Mouse (Mus musculus) liver, embryonic 16.5 days (tissue): ENCODE data around the gene Mpg. TPM values are rescaled to one million over a fixed set of nuclear protein-coding genes. Genes with fewer than 3 reads are reported as not detected.

Source experiments
- polyA plus RNA-seq: library from polyadenylated mRNA; unstranded; fragments of >200 nt; fragmentation: Nextera tagmentation; extraction: Ambion mirVana; gene quantifications from 2 replicates; pipeline ENCODE4 v1.2.1, GENCODE M21; 2015

The Mpg gene
- polyA plus RNA-seq, 1 experiment from 2014 or later = 19.6 TPM

Other genes with a start within 250 kb of the Mpg start
- gene Nsg2, start 226.0 kb upstream of the Mpg start, polyA plus RNA-seq = 0.19 TPM in 1 of 2 replicates, not detected in the other
- gene Il9r, start 26.2 kb upstream of the Mpg start, polyA plus RNA-seq = not detected in 2 replicates
- 58.1 and 63.4 TPM in 2 replicates for gene Snrnp25, start 21.1 kb upstream of the Mpg start, polyA plus RNA-seq
- gene Rhbdf1, start 4.2 kb upstream of the Mpg start, polyA plus RNA-seq = 5.8 and 6.5 TPM in 2 replicates
- gene Nprl3, start 41.2 kb downstream of the Mpg start, polyA plus RNA-seq = 30.8 and 31.5 TPM in 2 replicates
- 43.7 and 47.4 TPM in 2 replicates for gene Hba-x, start 49.9 kb downstream of the Mpg start, polyA plus RNA-seq
- 72,809 and 72,929 TPM in 2 replicates for gene Hba-a1, start 57.0 kb downstream of the Mpg start, polyA plus RNA-seq
- 158 and 159 TPM in 2 replicates for gene Hbq1b, start 60.5 kb downstream of the Mpg start, polyA plus RNA-seq
- 165,200 and 165,281 TPM in 2 replicates for gene Hba-a2, start 70.0 kb downstream of the Mpg start, polyA plus RNA-seq
- 6.4 and 7.3 TPM in 2 replicates for gene Hbq1a, start 73.6 kb downstream of the Mpg start, polyA plus RNA-seq
- 0.82 and 1.3 TPM in 2 replicates for gene Sh3pxd2b, start 121.3 kb downstream of the Mpg start, polyA plus RNA-seq
- 3.8 and 4.5 TPM in 2 replicates for gene Ubtd2, start 228.9 kb downstream of the Mpg start, polyA plus RNA-seq